Mouse (Mus musculus): ENCODE data around the gene Ptpn3. TPM values are rescaled to one million over a fixed set of nuclear protein-coding genes. Genes with fewer than 3 reads are reported as not detected.

The Ptpn3 gene
- polyA plus RNA-seq, 1 experiment, result 25.5 TPM

- Histone ChIP-seq H3K27ac (ENCODE audit: insufficient read depth, low read length) (no peak overlapping the region), H3K4me1 (ENCODE audit: control insufficient read depth, insufficient read depth, low read length) (no peaks in the 10 kb centered on the region), H3K4me3 (ENCODE audit: insufficient read depth, low read length) (no peak overlapping the region)
- TF ChIP-seq POLR2A (IDR thresholded peaks at IDR 0.05; ENCODE audit: extremely low read depth, insufficient read depth, low read length), result no peak
Measured at GRCm38 (mm10) chr4:57148182-57148581, 153.5 kb downstream of the Ptpn3 start.

GRCm38 (mm10) chr4:57143026-57143937 lies 158.4 kb downstream of the Ptpn3 start, which contains the start of gene Epb41l4b:
Gene Epb41l4b, minus strand, starts transcription at chr4:57143437.
- no peak for TF ChIP-seq POLR2A (IDR thresholded peaks at IDR 0.05; ENCODE audit: extremely low read depth, insufficient read depth, low read length)
- peak; percentile 58 for TF ChIP-seq CTCF (IDR thresholded peaks at IDR 0.05; ENCODE audit: extremely low read depth, insufficient read depth, low read length)

GRCm38 (mm10) chr4:57142374-57143025 lies 159.1 kb downstream of the Ptpn3 start:
- no peak for TF ChIP-seq CTCF (IDR thresholded peaks at IDR 0.05; ENCODE audit: extremely low read depth, insufficient read depth, low read length)
- no peak for TF ChIP-seq POLR2A (IDR thresholded peaks at IDR 0.05; ENCODE audit: extremely low read depth, insufficient read depth, low read length)
- H3K4me3 ChIP-seq (ENCODE audit: insufficient read depth, low read length), result peak overlapping the region; percentile 77
- no peak overlapping the region for H3K27ac ChIP-seq (ENCODE audit: insufficient read depth, low read length)

More at GRCm38 (mm10) chr4:57143026-57143937, 158.4 kb downstream of the Ptpn3 start, which contains the start of gene Epb41l4b:
- Histone ChIP-seq H3K27ac (ENCODE audit: insufficient read depth, low read length) (no peak within 1 kb of the TSS), H3K4me3 (ENCODE audit: insufficient read depth, low read length) (peak within 1 kb of the TSS; percentile 77), H3K4me1 (ENCODE audit: control insufficient read depth, insufficient read depth, low read length) (peaks cover 2% of the 10 kb centered on the region; the same call in 1 of the 2 replicates)

GRCm38 (mm10) chr4:57141908-57142361 lies 159.7 kb downstream of the Ptpn3 start:
- no peak overlapping the region for H3K27ac ChIP-seq (ENCODE audit: insufficient read depth, low read length)
- H3K4me3 ChIP-seq (ENCODE audit: insufficient read depth, low read length), result peak overlapping the region; percentile 77
- TF ChIP-seq POLR2A (IDR thresholded peaks at IDR 0.05; ENCODE audit: extremely low read depth, insufficient read depth, low read length) (no peak), CTCF (IDR thresholded peaks at IDR 0.05; ENCODE audit: extremely low read depth, insufficient read depth, low read length) (no peak)
- H3K4me1 ChIP-seq (ENCODE audit: control insufficient read depth, insufficient read depth, low read length), result peaks cover 2% of the 10 kb centered on the region; the same call in 1 of the 2 replicates

More at GRCm38 (mm10) chr4:57142374-57143025, 159.1 kb downstream of the Ptpn3 start:
- peaks cover 2% of the 10 kb centered on the region; the same call in 1 of the 2 replicates for H3K4me1 ChIP-seq (ENCODE audit: control insufficient read depth, insufficient read depth, low read length)

GRCm38 (mm10) chr4:57140992-57141717 lies 160.5 kb downstream of the Ptpn3 start:
- H3K4me1 ChIP-seq (ENCODE audit: control insufficient read depth, insufficient read depth, low read length), result peaks cover 4% of the 10 kb centered on the region; the same call in 1 of the 2 replicates
- H3K4me3 ChIP-seq (ENCODE audit: insufficient read depth, low read length), result peak overlapping the region; percentile 77
- no peak overlapping the region for H3K27ac ChIP-seq (ENCODE audit: insufficient read depth, low read length)
- TF ChIP-seq CTCF (IDR thresholded peaks at IDR 0.05; ENCODE audit: extremely low read depth, insufficient read depth, low read length) (no peak), POLR2A (IDR thresholded peaks at IDR 0.05; ENCODE audit: extremely low read depth, insufficient read depth, low read length) (no peak)

Other genes starting within 250 kb of the Ptpn3 start
- gene Epb41l4b, start 158.4 kb downstream of the Ptpn3 start, polyA plus RNA-seq (2012; rRNA removed), result 17.7 and 19.2 TPM in 2 replicates
- 14.1 and 14.8 TPM in 2 replicates for gene Palm2, start 132.4 kb upstream of the Ptpn3 start, polyA plus RNA-seq (2012; rRNA removed)